Mouse (Mus musculus) neural tube, embryonic 12.5 days (tissue): ENCODE measurements at regions not wholly inside any gene's neighbourhood (a gene's known extent, or its start where the extent isn't known, plus 50 kb on each side); places are given as distances from the start of the nearest gene placed in this dataset.

ENCODE experiments used
- ATAC-seq: fragments of 200-750 bp; cut with Nextera tagmentation; 2 replicates; pipeline ENCODE4 v1.8.0; 2017; ENCODE audit warnings: low read depth, mild to moderate bottlenecking, moderate TSS enrichment, moderate library complexity; ENCODE audit not compliant: low FRiP score
- H3K27ac ChIP-seq: fragments of 300-500 bp; sonication (generic); 2 replicates; pipeline ENCODE4 v1.5.1; 2016
- H3K27me3 ChIP-seq: fragments of 300-500 bp; sonication (generic); replicated peaks from 2 replicates; pipeline ENCODE4 v1.6.1; 2016; ENCODE audit warnings: mild to moderate bottlenecking
- H3K36me3 ChIP-seq: fragments of 300-500 bp; sonication (generic); 2 replicates; pipeline ENCODE4 v1.6.1; 2016; ENCODE audit warnings: mild to moderate bottlenecking
- H3K4me1 ChIP-seq: fragments of 300-500 bp; sonication (generic); 2 replicates; pipeline ENCODE4 v1.6.1; 2016
- H3K4me2 ChIP-seq: fragments of 300-500 bp; sonication (generic); replicated peaks from 2 replicates; pipeline ENCODE4 v1.6.1; 2016; ENCODE audit warnings: mild to moderate bottlenecking
- H3K4me3 ChIP-seq: fragments of 300-500 bp; sonication (generic); 2 replicates; pipeline ENCODE4 v1.5.1; 2016
- H3K9ac ChIP-seq: fragments of 300-500 bp; sonication (generic); 2 replicates; pipeline ENCODE4 v1.6.1; 2016; ENCODE audit warnings: mild to moderate bottlenecking
- H3K9me3 ChIP-seq: fragments of 300-500 bp; sonication (generic); 2 replicates; pipeline ENCODE4 v1.6.1; 2016; ENCODE audit warnings: mild to moderate bottlenecking
- WGBS: fragments of 180-500 bp; shearing (Covaris S2); methylation state at CpG from one replicate; pipeline ENCODE4 v1.1.7; 2016; 5-methylcytosine and 5-hydroxymethylcytosine counted together

GRCm38 (mm10) chr1:42241601-42242220 is 453.9 kb upstream of the Pou3f3 start:
- 87% methylated on average over 11 of the region's 11 CpGs for WGBS
- Histone ChIP-seq H3K9me3 (no peaks in the 10 kb centered on the region), H3K27ac (no peak overlapping the region), H3K36me3 (no peaks in the 10 kb centered on the region), H3K9ac (no peak overlapping the region), H3K4me1 (peaks cover 28% of the 10 kb centered on the region), H3K27me3 (no peaks in the 10 kb centered on the region), H3K4me3 (no peak overlapping the region), H3K4me2 (no peak overlapping the region)
- no peak for ATAC-seq

GRCm38 (mm10) chr1:42242586-42243457 is 452.7 kb upstream of the Pou3f3 start:
- peak overlapping the region; percentile 75 for H3K27ac ChIP-seq
- no peak overlapping the region for H3K4me3 ChIP-seq
- peak overlapping the region; percentile 51 for H3K4me2 ChIP-seq
- WGBS: 17% methylated on average over 15 of the region's 15 CpGs
- H3K4me1 ChIP-seq: peaks cover 28% of the 10 kb centered on the region
- no peaks in the 10 kb centered on the region for H3K36me3 ChIP-seq
- ATAC-seq: peak; percentile 78
- no peaks in the 10 kb centered on the region for H3K9me3 ChIP-seq
- no peak overlapping the region for H3K9ac ChIP-seq
- H3K27me3 ChIP-seq: no peaks in the 10 kb centered on the region

- H3K27ac ChIP-seq: peak overlapping the region; percentile 75
- H3K36me3 ChIP-seq: no peaks in the 10 kb centered on the region
- WGBS: 25% methylated on average over 5 of the region's 5 CpGs
- no peaks in the 10 kb centered on the region for H3K9me3 ChIP-seq
- peaks cover 28% of the 10 kb centered on the region for H3K4me1 ChIP-seq
- H3K4me2 ChIP-seq: peak overlapping the region; percentile 51
- peak; percentile 55 for ATAC-seq
- H3K9ac ChIP-seq: 0 out of 2 replicates have a peak overlapping the region, but pooled peaks have one; percentile 29
- H3K27me3 ChIP-seq: no peaks in the 10 kb centered on the region
- H3K4me3 ChIP-seq: peak overlapping the region; percentile 1; the same call in 1 of the 2 replicates
Observed at GRCm38 (mm10) chr1:42243458-42243855, 452.1 kb upstream of the Pou3f3 start.

- Histone ChIP-seq H3K9me3 (no peaks in the 10 kb centered on the region), H3K4me1 (peaks cover 28% of the 10 kb centered on the region), H3K27ac (peak overlapping the region; percentile 75), H3K4me3 (peak overlapping the region; percentile 1; the same call in 1 of the 2 replicates), H3K36me3 (no peaks in the 10 kb centered on the region), H3K9ac (0 out of 2 replicates have a peak overlapping the region, but pooled peaks have one; percentile 29), H3K4me2 (peak overlapping the region; percentile 51), H3K27me3 (no peaks in the 10 kb centered on the region)
- ATAC-seq: peak; percentile 76
- WGBS: 2% methylated on average over 14 of the region's 14 CpGs
Observed at GRCm38 (mm10) chr1:42243878-42244277, 451.7 kb upstream of the Pou3f3 start.

GRCm38 (mm10) chr1:42252386-42252785 is 443.2 kb upstream of the Pou3f3 start:
- no peaks in the 10 kb centered on the region; the same call in 1 of the 2 replicates for H3K4me1 ChIP-seq
- no peak overlapping the region for H3K4me3 ChIP-seq
- no peak for ATAC-seq
- no peaks in the 10 kb centered on the region for H3K27me3 ChIP-seq
- no peaks in the 10 kb centered on the region for H3K9me3 ChIP-seq
- no peak overlapping the region for H3K27ac ChIP-seq
- 86% methylated on average over 3 of the region's 3 CpGs for WGBS
- H3K9ac ChIP-seq: no peak overlapping the region
- H3K36me3 ChIP-seq: no peaks in the 10 kb centered on the region
- no peak overlapping the region for H3K4me2 ChIP-seq

GRCm38 (mm10) chr1:42253786-42254185 is 441.8 kb upstream of the Pou3f3 start:
- WGBS: 79% methylated on average over 3 of the region's 3 CpGs
- ATAC-seq: no peak
- Histone ChIP-seq H3K4me1 (peaks cover 13% of the 10 kb centered on the region), H3K4me2 (no peak overlapping the region), H3K27me3 (no peaks in the 10 kb centered on the region), H3K4me3 (no peak overlapping the region), H3K27ac (no peak overlapping the region), H3K36me3 (no peaks in the 10 kb centered on the region), H3K9ac (no peak overlapping the region), H3K9me3 (no peaks in the 10 kb centered on the region)

- H3K27me3 ChIP-seq: no peaks in the 10 kb centered on the region
- no peak overlapping the region for H3K9ac ChIP-seq
- no peaks in the 10 kb centered on the region for H3K9me3 ChIP-seq
- peaks cover 37% of the 10 kb centered on the region for H3K4me1 ChIP-seq
- 81% methylated on average over 10 of the region's 10 CpGs for WGBS
- H3K4me2 ChIP-seq: no peak overlapping the region
- H3K36me3 ChIP-seq: no peaks in the 10 kb centered on the region
- no peak overlapping the region for H3K4me3 ChIP-seq
- no peak for ATAC-seq
- no peak overlapping the region for H3K27ac ChIP-seq
Observed at GRCm38 (mm10) chr1:42256911-42257595, 438.5 kb upstream of the Pou3f3 start.

- no peaks in the 10 kb centered on the region for H3K27me3 ChIP-seq
- peaks cover 42% of the 10 kb centered on the region for H3K4me1 ChIP-seq
- 38% methylated on average over 19 of the region's 19 CpGs for WGBS
- H3K27ac ChIP-seq: 0 out of 2 replicates have a peak overlapping the region, but pooled peaks have one; percentile 1
- ATAC-seq: peak; percentile 55
- H3K9ac ChIP-seq: no peak overlapping the region
- peak overlapping the region; percentile 39 for H3K4me2 ChIP-seq
- no peak overlapping the region for H3K4me3 ChIP-seq
- no peaks in the 10 kb centered on the region for H3K36me3 ChIP-seq
- no peaks in the 10 kb centered on the region for H3K9me3 ChIP-seq
Observed at GRCm38 (mm10) chr1:42257801-42258593, 437.6 kb upstream of the Pou3f3 start.

- Histone ChIP-seq H3K9me3 (no peaks in the 10 kb centered on the region), H3K36me3 (no peaks in the 10 kb centered on the region), H3K4me1 (peaks cover 42% of the 10 kb centered on the region), H3K4me3 (no peak overlapping the region), H3K27ac (0 out of 2 replicates have a peak overlapping the region, but pooled peaks have one; percentile 1), H3K4me2 (no peak overlapping the region), H3K9ac (no peak overlapping the region), H3K27me3 (no peaks in the 10 kb centered on the region)
- 74% methylated on average over 4 of the region's 4 CpGs for WGBS
- ATAC-seq: no peak
Observed at GRCm38 (mm10) chr1:42258594-42258910, 437.0 kb upstream of the Pou3f3 start.

- no peak overlapping the region for H3K27ac ChIP-seq
- 28% methylated on average over 13 of the region's 13 CpGs for whole genome bisulfite sequencing
- no peaks in the 10 kb centered on the region for H3K36me3 ChIP-seq
- H3K4me3 ChIP-seq: no peak overlapping the region
- H3K9me3 ChIP-seq: no peaks in the 10 kb centered on the region
- ATAC-seq: peak; percentile 72; the same call in 1 of the 2 replicates
- no peak overlapping the region for H3K9ac ChIP-seq
- peak overlapping the region; percentile 36 for H3K4me2 ChIP-seq
- no peaks in the 10 kb centered on the region for H3K27me3 ChIP-seq
- peaks cover 42% of the 10 kb centered on the region for H3K4me1 ChIP-seq
Observed at GRCm38 (mm10) chr1:42259216-42259977, 436.2 kb upstream of the Pou3f3 start.
